Comparison of ENCODE assay signal across 8 mouse cellular contexts in the genomic region with DNA sequence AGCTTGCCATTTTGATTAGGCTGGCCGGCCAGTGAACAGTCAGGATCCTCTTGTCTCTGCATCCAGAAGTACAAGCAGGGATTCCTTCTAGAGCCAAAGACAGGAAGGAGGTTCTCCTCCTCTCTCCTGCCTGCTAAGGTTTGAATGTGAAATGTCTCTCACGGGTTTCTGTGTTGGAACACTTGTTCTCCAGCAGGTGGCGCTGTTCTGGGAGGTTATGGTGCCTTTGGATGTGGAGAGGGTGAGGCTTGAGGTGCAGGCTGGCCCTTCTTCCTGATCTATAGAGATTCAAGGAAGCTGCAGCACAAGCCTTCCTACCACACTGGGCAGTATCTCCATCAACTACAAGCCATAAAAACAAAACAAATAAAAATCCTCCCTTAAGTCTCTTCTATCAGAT.
DNase-seq lines count a peak whose midpoint lies in the region; ATAC-seq and TF ChIP-seq lines count a peak whose summit lies in the region.

No protein-coding gene starts in this region.

- H3K4me1 ChIP-seq in ES-E14 (ENCODE audit: control insufficient read depth in 2 of 2, insufficient read depth in 2 of 2, low read length in 2 of 2, poor library complexity in 1 of 2), result peaks cover 0 to 5% of the 10 kb centered on the region in 2 experiments; a peak in 1 of 4 replicates

- H3K9me3 ChIP-seq in ES-E14 (ENCODE audit: control insufficient read depth, insufficient read depth, low read depth, low read length), result no peaks in the 10 kb centered on the region

- in situ Hi-C loops in ES-E14 (cut with MboI; ENCODE audit: low sequenced_read_pairs in 2 of 2, unreplicated experiment in 2 of 2), result no loop called here

- DNase-seq in adrenal gland, postnatal 14 days, result peak; percentile 80
- DNase-seq in adrenal gland, adult 8-10 months, result no peak
- DNase-seq in kidney, postnatal 4 days, result peak; percentile 57 to 67
- DNase-seq in kidney, adult 8-10 months, result no peak
- DNase-seq in ES-E14 (ENCODE audit: low read depth, low spot score), result peak; percentile 78
- no peak for DNase-seq in Muller cell, postnatal 12 days (ENCODE audit: inconsistent ontology term)
- no peak for DNase-seq in layer of hippocampus, adult 9-10 months (ENCODE audit: low spot score)

- H3K36me3 ChIP-seq in ES-E14 (ENCODE audit: control insufficient read depth, insufficient read depth, low read length, poor library complexity, severe bottlenecking), result 0 out of 2 replicates have a peak, but pooled peaks cover 2% of the 10 kb centered on the region

- no peak overlapping the region for H3K9ac ChIP-seq in ES-E14 (ENCODE audit: insufficient read depth, low read depth, low read length, poor library complexity, severe bottlenecking)

- no peak overlapping the region for H3K4me3 ChIP-seq in ES-E14 (ENCODE audit: insufficient read depth in 1 of 2, low read depth in 1 of 2, low read length in 2 of 2, poor library complexity in 1 of 2, severe bottlenecking in 1 of 2)

- H3K27ac ChIP-seq in ES-E14 (ENCODE audit: insufficient read depth, low read depth, low read length, poor library complexity, severe bottlenecking), result no peak overlapping the region

- peak; percentile 19; the same call in 1 of the 2 replicates for ATAC-seq in granulocyte monocyte progenitor cell, adult 5-6 weeks (replicated peaks; ENCODE audit: poor library complexity, severe bottlenecking)

TF ChIP-seq in ES-E14, 5 proteins besides CTCF, POLR2A, EP300 and RAD21:
- TF ChIP-seq ZNF384 (IDR thresholded peaks at IDR 0.05; ENCODE audit: low read depth, low read length) (no peak), ZC3H11A (IDR thresholded peaks at IDR 0.05; ENCODE audit: borderline replicate concordance, low read depth, low read length) (no peak), CHD2 (IDR thresholded peaks at IDR 0.05; ENCODE audit: low read depth, low read length) (no peak), MAFK (IDR thresholded peaks at IDR 0.05; ENCODE audit: insufficient read depth, low read depth, low read length) (no peak), HCFC1 (IDR thresholded peaks at IDR 0.05; ENCODE audit: borderline replicate concordance, insufficient read depth, low read length) (no peak)

Comparison
In these comparisons a context has a peak if more than half of its experiments do, and no peak if none do; other contexts are left out.
1. DNase-seq: peak in adrenal gland, postnatal 14 days (single experiment), kidney, postnatal 4 days (2 of 2) and ES-E14 (single experiment); none in adrenal gland, adult 8-10 months (single experiment), kidney, adult 8-10 months (0 of 2), Muller cell, postnatal 12 days (single experiment) and layer of hippocampus, adult 9-10 months (single experiment).